Mouse (Mus musculus) neural tube, embryonic 10.5 days (tissue): Measurements from ENCODE around the gene Sh3bgr.
A peak's percentile ranks its signal among the peaks of the same experiment; 100 is the strongest.

Experiments
- DNase-seq: peaks from one replicate; pipeline ENCODE4 v3.0.0-alpha.2; 2017; ENCODE audit warnings: low spot score; ENCODE audit errors: extremely low spot score

Gene Sh3bgr

GRCm38 (mm10) chr16:96199913-96200701, at the start of gene Sh3bgr:
Gene Sh3bgr (plus strand): TSS chr16:96200450.
- peak; percentile 51 for DNase-seq

GRCm38 (mm10) chr16:96150995-96151394, 49.3 kb upstream of the Sh3bgr start:
- no peak for DNase-seq

- DNase-seq: peak; percentile 77
These were observed 48.7 kb upstream of the Sh3bgr start for GRCm38 (mm10) chr16:96151551-96151950.

- DNase-seq: no peak
These were observed 45.8 kb upstream of the Sh3bgr start for GRCm38 (mm10) chr16:96154476-96154875.

- no peak for DNase-seq
These were observed 44.2 kb upstream of the Sh3bgr start for GRCm38 (mm10) chr16:96156019-96156418.

- DNase-seq: no peak
These were observed 43.1 kb upstream of the Sh3bgr start for GRCm38 (mm10) chr16:96157171-96157570.

GRCm38 (mm10) chr16:96158511-96159080, 41.7 kb upstream of the Sh3bgr start:
- DNase-seq: no peak

GRCm38 (mm10) chr16:96159091-96159731, 41.0 kb upstream of the Sh3bgr start:
- DNase-seq: peak; percentile 84

- DNase-seq: no peak
These were observed 40.4 kb upstream of the Sh3bgr start for GRCm38 (mm10) chr16:96159794-96160346.

GRCm38 (mm10) chr16:96160927-96161326, 39.3 kb upstream of the Sh3bgr start:
- no peak for DNase-seq

GRCm38 (mm10) chr16:96161336-96161735, 38.9 kb upstream of the Sh3bgr start:
- DNase-seq: no peak

GRCm38 (mm10) chr16:96165723-96166264, 34.5 kb upstream of the Sh3bgr start:
- no peak for DNase-seq

GRCm38 (mm10) chr16:96168837-96169236, 31.4 kb upstream of the Sh3bgr start:
- no peak for DNase-seq

- no peak for DNase-seq
These were observed 26.6 kb upstream of the Sh3bgr start for GRCm38 (mm10) chr16:96173648-96174047.

GRCm38 (mm10) chr16:96175399-96175798, 24.9 kb upstream of the Sh3bgr start:
- no peak for DNase-seq

- DNase-seq: no peak
These were observed 21.1 kb upstream of the Sh3bgr start for GRCm38 (mm10) chr16:96179156-96179555.

GRCm38 (mm10) chr16:96187619-96188018, 12.6 kb upstream of the Sh3bgr start:
- DNase-seq: no peak

GRCm38 (mm10) chr16:96191531-96192506, 8.4 kb upstream of the Sh3bgr start, which contains the start of gene Lca5l:
Gene Lca5l (minus strand): TSS chr16:96192271.
- peak; percentile 100 for DNase-seq

- DNase-seq: no peak
These were observed 415 bp downstream of the Sh3bgr start for GRCm38 (mm10) chr16:96200702-96201028.

- no peak for DNase-seq
These were observed 1.4 kb downstream of the Sh3bgr start for GRCm38 (mm10) chr16:96201485-96202232.
